Mouse (Mus musculus) megakaryocyte-erythroid progenitor cell, adult 5-6 weeks (primary cell): ENCODE measurements around the gene Olfr380. TPM values are rescaled to one million over a fixed set of nuclear protein-coding genes. Genes with fewer than 3 reads are reported as not detected.

Source experiments
- ATAC-seq: replicated peaks from 2 replicates; pipeline ENCODE4 v1.8.0; 2016; ENCODE audit warnings: mild to moderate bottlenecking, inconsistent platforms; ENCODE audit not compliant: severe bottlenecking, poor library complexity, low FRiP score, low TSS enrichment
- total RNA-seq, 2 experiments: library from RNA; stranded (forward) in 1 of 2; stranded (reverse) in 1 of 2; fragments of 200-1000, 215-1000 nt in 1 of 2; fragments of >200 nt in 1 of 2; fragmentation: Nextera tagmentation in 1 of 2; gene quantifications; 2 replicates each; pipeline ENCODE4 v1.2.3; 2014 to 2017

The Olfr380 gene
- total RNA-seq (2014; fragmentation: Nextera tagmentation) (not detected in 2 replicates), total RNA-seq (2017) (not detected in 2 replicates)

- no peak for ATAC-seq
These were observed at the start of gene Olfr380 for GRCm38 (mm10) chr11:73457408-73457807. Olfr380 (minus strand) TSS chr11:73457508.

DNA sequence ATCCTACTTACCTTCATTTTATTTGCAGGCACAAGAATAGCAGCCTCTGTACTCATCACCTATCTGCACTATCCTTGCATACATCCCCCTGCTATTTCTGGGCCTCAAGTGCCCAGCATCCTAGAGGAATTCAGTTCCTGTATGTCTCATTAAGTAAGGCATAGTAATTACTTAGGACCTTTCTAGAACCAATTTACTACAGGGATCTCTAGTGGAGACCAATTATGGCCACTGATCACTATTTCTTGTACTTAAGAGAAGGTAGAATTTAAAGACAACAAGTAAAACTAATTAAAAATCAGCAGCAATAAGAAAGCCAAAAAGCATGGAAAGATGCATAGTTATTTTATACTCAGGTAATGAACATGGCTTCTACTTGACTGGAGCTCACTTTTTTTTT is 34.2 kb upstream of the Olfr380 start, which contains the start of gene Olfr381:
Gene Olfr381 (minus strand): TSS at position 101 of the 400 bp plus-strand sequence.
- ATAC-seq = no peak

- ATAC-seq = no peak
These were observed 28.9 kb downstream of the Olfr380 start, which contains the start of gene Olfr378 for GRCm38 (mm10) chr11:73428377-73428776. Olfr378 (minus strand) TSS chr11:73428477.

Other genes with a start within 250 kb of the Olfr380 start
- gene Trpv1, start 223.2 kb downstream of the Olfr380 start, total RNA-seq (2014; fragmentation: Nextera tagmentation) = not detected in 2 replicates
- gene Trpv1, start 223.2 kb downstream of the Olfr380 start, total RNA-seq (2017) = not detected in 2 replicates
- not detected in 2 replicates for gene Trpv3, start 190.1 kb downstream of the Olfr380 start, total RNA-seq (2014; fragmentation: Nextera tagmentation)
- not detected in 2 replicates for gene Trpv3, start 190.1 kb downstream of the Olfr380 start, total RNA-seq (2017)
- not detected in 2 replicates for gene Aspa, start 127.9 kb downstream of the Olfr380 start, total RNA-seq (2014; fragmentation: Nextera tagmentation)
- gene Aspa, start 127.9 kb downstream of the Olfr380 start, total RNA-seq (2017) = 3.0 and 10.2 TPM in 2 replicates
- not detected in 2 replicates for gene Gm49340, start 127.8 kb downstream of the Olfr380 start, total RNA-seq (2014; fragmentation: Nextera tagmentation)
- not detected in 2 replicates for gene Gm49340, start 127.8 kb downstream of the Olfr380 start, total RNA-seq (2017)
- not detected in 2 replicates for gene Spata22, start 127.8 kb downstream of the Olfr380 start, total RNA-seq (2014; fragmentation: Nextera tagmentation)
- not detected in 2 replicates for gene Spata22, start 127.8 kb downstream of the Olfr380 start, total RNA-seq (2017)
- gene Olfr20, start 106.7 kb downstream of the Olfr380 start, total RNA-seq (2014; fragmentation: Nextera tagmentation) = not detected in 2 replicates
- not detected in 2 replicates for gene Olfr20, start 106.7 kb downstream of the Olfr380 start, total RNA-seq (2017)
- gene Olfr376, start 86.3 kb downstream of the Olfr380 start, total RNA-seq (2014; fragmentation: Nextera tagmentation) = not detected in 2 replicates
- not detected in 2 replicates for gene Olfr376, start 86.3 kb downstream of the Olfr380 start, total RNA-seq (2017)
- not detected in 2 replicates for gene Olfr1, start 57.9 kb downstream of the Olfr380 start, total RNA-seq (2014; fragmentation: Nextera tagmentation)
- gene Olfr1, start 57.9 kb downstream of the Olfr380 start, total RNA-seq (2017) = not detected in 2 replicates
- not detected in 2 replicates for gene Olfr378, start 29.0 kb downstream of the Olfr380 start, total RNA-seq (2014; fragmentation: Nextera tagmentation)
- not detected in 2 replicates for gene Olfr378, start 29.0 kb downstream of the Olfr380 start, total RNA-seq (2017)
- gene Olfr381, start 34.1 kb upstream of the Olfr380 start, total RNA-seq (2014; fragmentation: Nextera tagmentation) = not detected in 2 replicates
- gene Olfr381, start 34.1 kb upstream of the Olfr380 start, total RNA-seq (2017) = not detected in 2 replicates
- not detected in 2 replicates for gene Olfr382, start 59.7 kb upstream of the Olfr380 start, total RNA-seq (2014; fragmentation: Nextera tagmentation)
- gene Olfr382, start 59.7 kb upstream of the Olfr380 start, total RNA-seq (2017) = not detected in 2 replicates
- not detected in 2 replicates for gene Olfr385, start 135.5 kb upstream of the Olfr380 start, total RNA-seq (2014; fragmentation: Nextera tagmentation)
- not detected in 2 replicates for gene Olfr385, start 135.5 kb upstream of the Olfr380 start, total RNA-seq (2017)
- gene Olfr384, start 141.1 kb upstream of the Olfr380 start, total RNA-seq (2014; fragmentation: Nextera tagmentation) = not detected in 2 replicates
- gene Olfr384, start 141.1 kb upstream of the Olfr380 start, total RNA-seq (2017) = not detected in 2 replicates
- gene Zfp735, start 231.3 kb upstream of the Olfr380 start, total RNA-seq (2014; fragmentation: Nextera tagmentation) = not detected in 2 replicates
- not detected in 2 replicates for gene Zfp735, start 231.3 kb upstream of the Olfr380 start, total RNA-seq (2017)